Mouse (Mus musculus) limb, embryonic 10.5 days (tissue): ENCODE data around the gene Prkn. TPM values are rescaled to one million over a fixed set of nuclear protein-coding genes. Genes with fewer than 3 reads are reported as not detected.
A peak's percentile ranks its signal among the peaks of the same experiment; 100 is the strongest.
"Not testable (repeated sequence)": the region's sequence is repeated elsewhere in the genome, so short reads cannot be mapped to it uniquely, and the experiment has no call there.

Source experiments
- DNase-seq: peaks from one replicate; pipeline ENCODE4 v3.0.0-alpha.2; 2017; ENCODE audit warnings: low spot score
- H3K27ac ChIP-seq: fragments of 300-500 bp; sonication (generic); 2 replicates; pipeline ENCODE4 v1.5.1; 2016; ENCODE audit warnings: mild to moderate bottlenecking
- H3K27me3 ChIP-seq: fragments of 300-500 bp; sonication (generic); 2 replicates; pipeline ENCODE4 v1.6.1; 2016; ENCODE audit warnings: low read depth, mild to moderate bottlenecking; ENCODE audit not compliant: poor library complexity, severe bottlenecking
- H3K36me3 ChIP-seq: fragments of 300-500 bp; sonication (generic); 2 replicates; pipeline ENCODE4 v1.6.1; 2016; ENCODE audit warnings: mild to moderate bottlenecking, moderate library complexity
- H3K4me1 ChIP-seq: fragments of 300-500 bp; sonication (generic); 2 replicates; pipeline ENCODE4 v1.6.1; 2016
- H3K4me3 ChIP-seq: fragments of 300-500 bp; sonication (generic); 2 replicates; pipeline ENCODE4 v1.5.1; 2016; ENCODE audit warnings: mild to moderate bottlenecking, moderate library complexity
- H3K9me3 ChIP-seq: fragments of 300-500 bp; sonication (generic); replicated peaks from 2 replicates; pipeline ENCODE4 v1.6.1; 2016; ENCODE audit warnings: mild to moderate bottlenecking
- WGBS: fragments of 180-500 bp; shearing (Covaris S2); methylation state at CpG from one replicate; pipeline ENCODE4 v1.1.7; 2016; 5-methylcytosine and 5-hydroxymethylcytosine counted together
- polyA plus RNA-seq: library from polyadenylated mRNA; unstranded; fragments of >200 nt; fragmentation: Nextera tagmentation; extraction: Ambion mirVana; gene quantifications from 2 replicates; pipeline ENCODE4 v1.2.1, GENCODE M21; 2016

The Prkn gene
- polyA plus RNA-seq, 1 experiment from 2014 or later, result 0.85 TPM

- no peak overlapping the region for H3K27ac ChIP-seq
- H3K36me3 ChIP-seq, result no peaks in the 10 kb centered on the region
- H3K27me3 ChIP-seq, result peaks cover 13% of the 10 kb centered on the region; the same call in 1 of the 2 replicates
- no peak for DNase-seq
- no peaks in the 10 kb centered on the region for H3K9me3 ChIP-seq
- no peak overlapping the region for H3K4me3 ChIP-seq
- H3K4me1 ChIP-seq, result peaks cover 43% of the 10 kb centered on the region
- WGBS, result 80% methylated on average over 14 of the region's 14 CpGs
These were observed 1148.1 kb downstream of the Prkn start for GRCm38 (mm10) chr17:11988110-11988837.

DNA sequence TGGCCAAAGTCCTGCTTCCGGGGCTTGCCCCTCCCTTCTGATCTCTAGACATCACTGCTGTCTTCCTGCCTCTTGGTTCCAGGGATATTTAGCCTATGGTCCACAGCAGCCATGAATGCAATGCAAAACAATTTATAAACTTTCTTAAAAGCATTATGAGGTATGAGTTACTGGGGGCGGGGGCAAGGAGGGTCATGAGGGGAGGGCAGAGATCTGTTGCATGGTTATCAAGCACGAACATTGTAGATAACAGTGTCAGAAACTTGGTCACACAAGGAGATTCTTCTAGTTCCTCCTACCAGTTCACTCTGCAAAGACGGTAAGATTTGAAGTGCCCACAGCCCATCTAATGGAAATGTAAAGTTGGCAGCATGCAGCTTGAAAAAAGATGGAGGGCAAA is 1149.1 kb downstream of the Prkn start:
- 91% methylated on average over 4 of the region's 4 CpGs for WGBS

GRCm38 (mm10) chr17:11990386-11991087 is 1150.4 kb downstream of the Prkn start:
- WGBS, result 41% methylated on average over 11 of the region's 11 CpGs
- no peaks in the 10 kb centered on the region for H3K9me3 ChIP-seq
- peaks cover 45% of the 10 kb centered on the region for H3K4me1 ChIP-seq
- H3K4me3 ChIP-seq, result no peak overlapping the region
- peak; percentile 49 for DNase-seq
- peak overlapping the region; percentile 83 for H3K27ac ChIP-seq
- no peaks in the 10 kb centered on the region for H3K36me3 ChIP-seq
- H3K27me3 ChIP-seq, result peaks cover 13% of the 10 kb centered on the region; the same call in 1 of the 2 replicates

More for the DNA sequence above, 1149.1 kb downstream of the Prkn start:
- no peak overlapping the region for H3K4me3 ChIP-seq
- H3K27me3 ChIP-seq, result peaks cover 13% of the 10 kb centered on the region; the same call in 1 of the 2 replicates
- H3K9me3 ChIP-seq, result no peaks in the 10 kb centered on the region
- no peak for DNase-seq
- no peaks in the 10 kb centered on the region for H3K36me3 ChIP-seq
- no peak overlapping the region for H3K27ac ChIP-seq
- H3K4me1 ChIP-seq, result peaks cover 45% of the 10 kb centered on the region

- WGBS, result 31% methylated on average over 8 of the region's 8 CpGs
- Histone ChIP-seq H3K27ac (no peak overlapping the region), H3K9me3 (no peaks in the 10 kb centered on the region), H3K4me1 (peaks cover 41% of the 10 kb centered on the region), H3K4me3 (no peak overlapping the region), H3K27me3 (peaks cover 1% of the 10 kb centered on the region; the same call in 1 of the 2 replicates), H3K36me3 (no peaks in the 10 kb centered on the region)
- DNase-seq, result peak; percentile 63
These were observed 1153.1 kb downstream of the Prkn start for GRCm38 (mm10) chr17:11993249-11993648.

DNA sequence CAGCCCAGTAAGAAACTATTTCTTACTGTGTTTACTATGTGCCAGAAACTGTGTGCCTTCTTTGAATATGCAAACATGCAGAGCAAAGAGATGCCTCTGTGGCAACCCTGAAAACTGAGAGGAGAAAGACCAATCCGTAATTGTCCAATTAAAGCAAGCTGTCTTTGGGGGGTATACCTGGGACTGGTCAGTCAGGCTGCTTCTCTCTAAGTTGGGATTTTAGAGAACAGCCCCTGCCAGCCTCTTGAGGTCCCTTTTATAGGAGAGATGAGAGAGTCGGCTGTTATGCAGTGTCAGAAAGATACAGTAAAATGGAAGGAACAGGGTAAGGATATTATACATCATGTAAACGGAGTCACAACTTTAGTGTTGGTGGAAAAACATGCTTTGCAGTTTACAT is 1154.1 kb downstream of the Prkn start:
- Histone ChIP-seq H3K4me1 (peaks cover 36% of the 10 kb centered on the region), H3K4me3 (no peak overlapping the region), H3K27ac (no peak overlapping the region), H3K36me3 (no peaks in the 10 kb centered on the region), H3K27me3 (no peaks in the 10 kb centered on the region), H3K9me3 (no peaks in the 10 kb centered on the region)
- DNase-seq, result no peak
- WGBS, result 91% methylated on average over 3 of the region's 3 CpGs

- DNase-seq, H3K4me3 ChIP-seq, H3K27ac ChIP-seq, H3K36me3 ChIP-seq, H3K9me3 ChIP-seq, H3K27me3 ChIP-seq: not testable (repeated sequence)
- H3K4me1 ChIP-seq, result peaks cover 32% of the 10 kb centered on the region
- WGBS, result 81% methylated on average over 3 of the region's 3 CpGs
These were observed 1154.6 kb downstream of the Prkn start for GRCm38 (mm10) chr17:11994754-11995153.

DNA sequence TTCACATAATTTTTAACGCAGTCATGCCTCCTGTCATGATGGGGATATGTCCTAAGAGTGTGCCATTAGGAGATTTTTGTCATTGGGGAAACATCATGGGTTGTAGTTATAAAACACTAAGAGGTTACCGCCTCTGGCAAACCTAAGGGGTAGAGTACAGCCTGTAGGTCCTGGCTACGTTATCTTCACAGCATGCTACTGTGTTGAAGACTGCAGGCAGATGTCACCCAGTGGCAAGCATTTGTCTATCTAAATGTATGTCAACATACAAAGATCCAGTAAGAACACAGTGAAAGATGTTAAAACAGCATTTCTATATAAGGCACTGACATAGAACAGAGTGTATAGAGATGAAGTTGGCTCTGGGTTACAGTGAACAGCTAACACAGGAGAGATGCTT is 1155.3 kb downstream of the Prkn start:
- 88% methylated on average over 3 of the region's 3 CpGs for WGBS
- no peaks in the 10 kb centered on the region for H3K9me3 ChIP-seq
- H3K4me1 ChIP-seq, result peaks cover 25% of the 10 kb centered on the region
- no peaks in the 10 kb centered on the region for H3K27me3 ChIP-seq
- H3K27ac ChIP-seq, result no peak overlapping the region
- no peaks in the 10 kb centered on the region for H3K36me3 ChIP-seq
- DNase-seq, result no peak
- no peak overlapping the region for H3K4me3 ChIP-seq

DNA sequence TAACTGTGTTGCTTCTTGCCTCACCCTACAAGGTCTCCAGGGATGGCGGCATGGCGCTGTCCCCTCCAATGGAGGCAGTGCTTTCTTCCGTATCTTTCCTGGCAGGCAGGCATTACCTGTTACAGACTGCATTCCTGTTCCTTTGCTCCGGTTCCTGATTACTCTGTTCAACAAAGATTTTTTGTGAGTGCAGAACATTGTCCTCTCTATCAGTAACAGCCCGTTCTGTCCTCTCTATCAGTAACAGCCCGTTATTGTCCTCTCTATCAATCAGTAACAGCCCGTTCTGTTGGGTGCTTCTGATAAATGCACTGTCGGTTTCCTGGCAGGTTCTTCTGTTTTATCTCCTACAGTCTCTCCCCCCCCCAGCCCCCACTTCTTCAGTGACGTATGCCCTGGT is 1156.1 kb downstream of the Prkn start:
- no peak for DNase-seq
- WGBS, result 60% methylated on average over 9 of the region's 9 CpGs
- peaks cover 17% of the 10 kb centered on the region for H3K4me1 ChIP-seq

GRCm38 (mm10) chr17:12000285-12000684 is 1160.1 kb downstream of the Prkn start:
- WGBS, result 86% methylated on average over 9 of the region's 9 CpGs
- Histone ChIP-seq H3K27ac (no peak overlapping the region), H3K36me3 (no peaks in the 10 kb centered on the region), H3K9me3 (no peaks in the 10 kb centered on the region), H3K27me3 (no peaks in the 10 kb centered on the region), H3K4me1 (no peaks in the 10 kb centered on the region), H3K4me3 (no peak overlapping the region)
- no peak for DNase-seq

More for the DNA sequence above, 1156.1 kb downstream of the Prkn start:
- no peaks in the 10 kb centered on the region for H3K36me3 ChIP-seq
- no peaks in the 10 kb centered on the region for H3K9me3 ChIP-seq
- no peak overlapping the region for H3K27ac ChIP-seq
- no peaks in the 10 kb centered on the region for H3K27me3 ChIP-seq
- H3K4me3 ChIP-seq, result no peak overlapping the region

- H3K36me3 ChIP-seq, result no peaks in the 10 kb centered on the region
- no peaks in the 10 kb centered on the region for H3K27me3 ChIP-seq
- H3K27ac ChIP-seq, result no peak overlapping the region
- no peaks in the 10 kb centered on the region for H3K4me1 ChIP-seq
- WGBS, result 62% methylated on average over 3 of the region's 3 CpGs
- no peaks in the 10 kb centered on the region for H3K9me3 ChIP-seq
- H3K4me3 ChIP-seq, result no peak overlapping the region
- no peak for DNase-seq
These were observed 1181.1 kb downstream of the Prkn start for GRCm38 (mm10) chr17:12021326-12021725.

- no peaks in the 10 kb centered on the region for H3K36me3 ChIP-seq
- WGBS, result 74% methylated on average over 5 of the region's 5 CpGs
- peaks cover 28% of the 10 kb centered on the region for H3K27me3 ChIP-seq
- H3K9me3 ChIP-seq, result no peaks in the 10 kb centered on the region
- H3K4me3 ChIP-seq, result no peak overlapping the region
- H3K27ac ChIP-seq, result peak overlapping the region; percentile 82; the same call in 1 of the 2 replicates
- H3K4me1 ChIP-seq, result peaks cover 35% of the 10 kb centered on the region
- DNase-seq, result no peak
These were observed 1189.2 kb downstream of the Prkn start for GRCm38 (mm10) chr17:12029362-12029761.

DNA sequence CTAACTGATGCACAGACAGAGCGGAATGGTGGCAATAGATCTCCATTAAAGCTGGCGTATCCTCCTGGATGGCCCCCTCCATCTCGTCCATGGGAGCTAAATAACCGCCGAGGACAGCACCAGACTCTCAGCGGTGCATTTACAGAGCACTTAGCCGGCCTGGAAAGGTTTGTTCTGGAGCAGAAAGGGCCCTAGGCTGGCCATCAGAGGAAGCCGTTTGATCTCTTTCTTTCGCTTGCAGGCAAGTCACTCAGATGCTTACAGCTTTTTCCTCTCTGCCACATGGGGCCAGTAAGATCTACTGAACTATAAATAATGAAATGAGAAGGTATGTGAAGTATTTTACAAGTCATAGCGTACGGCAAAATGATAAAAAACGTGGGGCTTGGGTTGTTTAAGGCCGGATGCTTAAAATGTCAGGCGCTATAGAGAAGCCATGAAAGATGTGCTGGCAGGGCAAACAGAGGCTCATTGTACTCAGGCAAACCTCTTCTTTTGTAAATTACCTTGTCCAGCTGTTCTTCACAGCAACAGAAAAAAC is 1189.8 kb downstream of the Prkn start:
- Histone ChIP-seq H3K27ac (peak overlapping the region; percentile 82), H3K4me3 (no peak overlapping the region), H3K36me3 (no peaks in the 10 kb centered on the region), H3K4me1 (peaks cover 35% of the 10 kb centered on the region), H3K9me3 (no peaks in the 10 kb centered on the region), H3K27me3 (peaks cover 28% of the 10 kb centered on the region)
- DNase-seq, result peak; percentile 29
- 16% methylated on average over 14 of the region's 14 CpGs for WGBS

- 11% methylated on average over 11 of the region's 11 CpGs for WGBS
- peaks cover 28% of the 10 kb centered on the region for H3K27me3 ChIP-seq
- H3K4me1 ChIP-seq, result peaks cover 35% of the 10 kb centered on the region
- H3K27ac ChIP-seq, result peak overlapping the region; percentile 82
- peak; percentile 42 for DNase-seq
- H3K9me3 ChIP-seq, result no peaks in the 10 kb centered on the region
- no peaks in the 10 kb centered on the region for H3K36me3 ChIP-seq
- peak overlapping the region; percentile 33 for H3K4me3 ChIP-seq
These were observed 1190.5 kb downstream of the Prkn start for GRCm38 (mm10) chr17:12030556-12031160.
